In the genomic region with DNA sequence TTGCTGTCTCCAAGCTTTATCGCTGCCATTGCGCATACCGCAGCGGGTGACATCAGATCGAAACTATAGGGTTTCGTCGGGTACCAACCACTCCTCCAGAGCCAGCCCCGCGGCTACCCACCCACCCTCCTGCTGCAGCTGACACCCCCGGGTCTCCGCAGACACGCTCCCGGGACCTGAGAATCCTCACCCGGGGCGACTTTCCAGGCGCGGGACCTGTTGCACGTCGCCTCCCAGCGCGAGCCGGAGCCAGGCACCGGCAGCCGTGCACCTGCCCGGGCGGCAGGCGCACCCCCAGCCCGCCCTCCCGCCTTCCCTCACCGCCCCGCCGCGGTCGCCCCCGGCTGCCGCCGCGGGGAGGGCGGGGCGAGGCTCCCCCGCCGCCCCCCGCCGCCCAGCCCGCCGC, we compare ENCODE assay signal across 8 mouse cellular contexts.
DNase-seq lines count a peak whose midpoint lies in the region; ATAC-seq and TF ChIP-seq lines count a peak whose summit lies in the region.

No protein-coding gene starts in this region.

- WGBS in heart, embryonic 12.5 days = 1% methylated on average over 30 of the region's 46 CpGs
- under 1% methylated on average over 32 of the region's 46 CpGs for WGBS in midbrain, embryonic 13.5 days

- ATAC-seq in heart, embryonic 12.5 days (ENCODE audit: insufficient number of reproducible peaks, low FRiP score) = no peak; the same call in 1 of the 2 replicates
- ATAC-seq in midbrain, embryonic 13.5 days = peak; percentile 13
- ATAC-seq in monocyte, adult 5-6 weeks (replicated peaks; ENCODE audit: insufficient number of reproducible peaks, low FRiP score, low TSS enrichment, poor library complexity, severe bottlenecking) = no peak

- TF ChIP-seq CTCF in C2C12 (IDR thresholded peaks at IDR 0.05; ENCODE audit: control insufficient read depth, insufficient read depth, insufficient read length) = no peak

- H3K79me3 ChIP-seq in C2C12 (ENCODE audit: low read depth) = peaks cover 49% of the 10 kb centered on the region

- peak overlapping the region; percentile 64 for H3K4me2 ChIP-seq in heart, embryonic 12.5 days
- peak overlapping the region; percentile 89 for H3K4me2 ChIP-seq in midbrain, embryonic 13.5 days (replicated peaks)

- peak overlapping the region; percentile 96 for H3K27ac ChIP-seq in heart, embryonic 12.5 days (ENCODE audit: poor library complexity, severe bottlenecking)
- peak overlapping the region; percentile 84 for H3K27ac ChIP-seq in midbrain, embryonic 13.5 days

- peak; percentile 32 to 35 for DNase-seq in cerebellum, adult 18-20 months
- no peak for DNase-seq in cerebellum, adult 11 months
- DNase-seq in cerebellum, postnatal 36 days = peak; percentile 18 to 22
- peak; percentile 51 to 66 for DNase-seq in kidney, postnatal 4 days

- no peaks in the 10 kb centered on the region for H3K36me3 ChIP-seq in C2C12 (ENCODE audit: control insufficient read depth, insufficient read depth)
- H3K36me3 ChIP-seq in heart, embryonic 12.5 days = no peaks in the 10 kb centered on the region
- no peaks in the 10 kb centered on the region for H3K36me3 ChIP-seq in midbrain, embryonic 13.5 days

- peak overlapping the region; percentile 68 for H3K4me3 ChIP-seq in C2C12 (ENCODE audit: insufficient read depth, poor library complexity, severe bottlenecking)
- H3K4me3 ChIP-seq in heart, embryonic 12.5 days = peak overlapping the region; percentile 86
- H3K4me3 ChIP-seq in midbrain, embryonic 13.5 days (replicated peaks) = peak overlapping the region; percentile 86

- H3K4me1 ChIP-seq in heart, embryonic 12.5 days (replicated peaks) = peaks cover 41% of the 10 kb centered on the region
- peaks cover 25% of the 10 kb centered on the region for H3K4me1 ChIP-seq in midbrain, embryonic 13.5 days (replicated peaks)

- peak overlapping the region; percentile 94 for H3K9ac ChIP-seq in heart, embryonic 12.5 days
- peak overlapping the region; percentile 79 for H3K9ac ChIP-seq in midbrain, embryonic 13.5 days (replicated peaks)

- H3K27me3 ChIP-seq in C2C12 (ENCODE audit: control insufficient read depth, insufficient read depth, insufficient read length) = no peaks in the 10 kb centered on the region
- H3K27me3 ChIP-seq in heart, embryonic 12.5 days (replicated peaks) = no peaks in the 10 kb centered on the region
- H3K27me3 ChIP-seq in midbrain, embryonic 13.5 days = no peaks in the 10 kb centered on the region

- H3K79me2 ChIP-seq in C2C12 (ENCODE audit: control insufficient read depth, insufficient read depth) = peaks cover 52% of the 10 kb centered on the region

- peak overlapping the region; percentile 89 for H3ac ChIP-seq in C2C12 (ENCODE audit: control insufficient read depth, insufficient read length, low read depth)

- H3K9me3 ChIP-seq in heart, embryonic 12.5 days (replicated peaks) = no peaks in the 10 kb centered on the region
- H3K9me3 ChIP-seq in midbrain, embryonic 13.5 days = no peaks in the 10 kb centered on the region

TF ChIP-seq in C2C12, 6 proteins besides CTCF, POLR2A, EP300 and RAD21:
- no peak for TF ChIP-seq MYOG (IDR thresholded peaks at IDR 0.05; ENCODE audit: control insufficient read depth, extremely low read depth, insufficient read length)
- no peak for TF ChIP-seq FOSL1 (IDR thresholded peaks at IDR 0.05; ENCODE audit: insufficient read depth, low read length, poor library complexity, severe bottlenecking)
- no peak for TF ChIP-seq USF1 (IDR thresholded peaks at IDR 0.05; ENCODE audit: low read depth)
- TF ChIP-seq CEBPB (IDR thresholded peaks at IDR 0.05; ENCODE audit: low read depth) = no peak
- no peak for TF ChIP-seq MYOD1 (IDR thresholded peaks at IDR 0.05; ENCODE audit: control insufficient read depth, insufficient read length, low read depth)
- TF ChIP-seq MAX (IDR thresholded peaks at IDR 0.05) = no peak
